26 mouse cellular contexts compared by ENCODE assay signal in genomic region chr9:102365536-102365935, GRCm38 (mm10). TPM values are rescaled to one million over a fixed set of nuclear protein-coding genes. Genes with fewer than 3 reads are reported as not detected.
DNase-seq lines count a peak whose midpoint lies in the region.
"Had no signal": no experiment of that assay in that cellular context is flagged by ENCODE, and none has a peak within 500 bp of the region (broad histone marks: within the 10 kb centered on the region; RNA-seq: fewer than 3 reads in every experiment).

No protein-coding gene starts in this region.

- H3K27me3 ChIP-seq in heart, embryonic 10.5 days (ENCODE audit: insufficient read depth, poor library complexity, severe bottlenecking) = no peaks in the 10 kb centered on the region
- H3K27me3 ChIP-seq: CH12.LX; embryonic facial prominence, embryonic 13.5 days; embryonic facial prominence, embryonic 15.5 days; forebrain, embryonic 12.5 days had no signal

- peak; percentile 2 to 29 for DNase-seq in cerebellum, postnatal 14 days
- DNase-seq in cerebellum, adult 11-12 months = no peak
- DNase-seq in heart, embryonic 10.5 days (ENCODE audit: low spot score) = peak; percentile 6
- DNase-seq in heart, postnatal 10 days = no peak
- peak; percentile 74 for DNase-seq in brain, adult 2 months (ENCODE audit: low read depth, low spot score)
- no peak for DNase-seq in thymus, postnatal 4 days
- DNase-seq: adrenal gland, adult 8-10 months; adrenal gland, postnatal 14 days; adrenal gland, postnatal 36 days; B cell, adult 2 months; cerebellum, adult 11 months; cerebellum, adult 2 months; cerebellum, adult 9-10 months; cerebellum, postnatal 10 days; cerebellum, postnatal 36 days; embryo, embryonic 11 days had no signal

- H3K36me3 ChIP-seq in heart, embryonic 10.5 days = no peaks in the 10 kb centered on the region
- H3K36me3 ChIP-seq: embryonic facial prominence, embryonic 13.5 days; embryonic facial prominence, embryonic 15.5 days; forebrain, embryonic 10.5 days; forebrain, embryonic 12.5 days; G1E had no signal

- no peak overlapping the region for H3K4me3 ChIP-seq in heart, embryonic 10.5 days
- H3K4me3 ChIP-seq: embryonic facial prominence, embryonic 13.5 days; embryonic facial prominence, embryonic 15.5 days; erythroblast, embryonic 14.5 days; forebrain, embryonic 10.5 days; forebrain, embryonic 12.5 days had no signal

- intact Hi-C loops in heart, postnatal 10 days (cut with DNase I) = no loop called here

- no peak overlapping the region for H3K27ac ChIP-seq in heart, embryonic 10.5 days
- H3K27ac ChIP-seq: embryonic facial prominence, embryonic 13.5 days; embryonic facial prominence, embryonic 15.5 days; forebrain, embryonic 10.5 days; forebrain, embryonic 12.5 days had no signal

- no peaks in the 10 kb centered on the region for H3K9me3 ChIP-seq in heart, embryonic 10.5 days
- H3K9me3 ChIP-seq: embryonic facial prominence, embryonic 13.5 days; embryonic facial prominence, embryonic 15.5 days; forebrain, embryonic 10.5 days had no signal

- WGBS in heart, embryonic 10.5 days = 89% methylated on average over 2 of the region's 2 CpGs

- no peaks in the 10 kb centered on the region for H3K4me1 ChIP-seq in heart, embryonic 10.5 days
- H3K4me1 ChIP-seq: embryonic facial prominence, embryonic 15.5 days; forebrain, embryonic 12.5 days had no signal

RNA-seq across cellular contexts. Expression of gene Ephb1, which starts 11.0 kb away (rescaled TPM):
- 0.52 and 1.3 TPM in 2 replicates for polyA plus RNA-seq in heart, embryonic 10.5 days (2016; fragmentation: Nextera tagmentation; extraction: Ambion mirVana)
- 10 to 100 TPM in 1 of 2 experiments, 1 to 10 TPM in 1; 9.1 to 10.5 TPM for total RNA-seq in heart, postnatal 10 days (2021)
- total RNA-seq: CH12.LX; common myeloid progenitor, adult 5-6 weeks had no signal
- polyA plus RNA-seq: activated CD4-positive, CD25-positive, alpha-beta regulatory T cell, adult 4 months; CD4-positive, CD25-positive, alpha-beta regulatory T cell, adult 4 months; erythroblast, embryonic 14.5 days; G1E had no signal

Comparison
In these comparisons a context has a peak if more than half of its experiments do, and no peak if none do; other contexts are left out.
1. DNase-seq: peak in cerebellum, postnatal 14 days (2 of 2), heart, embryonic 10.5 days (single experiment) and brain, adult 2 months (single experiment); none in cerebellum, adult 11-12 months (single experiment), heart, postnatal 10 days (0 of 2) and thymus, postnatal 4 days (single experiment).